Comparison of ENCODE assay signal across 11 mouse cellular contexts in genomic region chr19:53461025-53462015, GRCm38 (mm10).
DNase-seq lines count a peak whose midpoint lies in the region; ATAC-seq and TF ChIP-seq lines count a peak whose summit lies in the region.
"Had no signal": no experiment of that assay in that cellular context is flagged by ENCODE, and none has a peak within 500 bp of the region (broad histone marks: within the 10 kb centered on the region; RNA-seq: fewer than 3 reads in every experiment).

No protein-coding gene starts in this region.

- no peak overlapping the region for H3K4me3 ChIP-seq in midbrain, embryonic 14.5 days (replicated peaks; ENCODE audit: low read depth, low read length)
- H3K4me3 ChIP-seq in midbrain, postnatal 0 days (ENCODE audit: low read depth, low read length), result no peak overlapping the region
- H3K4me3 ChIP-seq in forebrain, embryonic 12.5 days (replicated peaks), result no peak overlapping the region
- H3K4me3 ChIP-seq in stomach, embryonic 16.5 days (replicated peaks; ENCODE audit: low read length), result peak overlapping the region; percentile 17; the same call in 1 of the 2 replicates
- H3K4me3 ChIP-seq: hindbrain, embryonic 15.5 days had no signal

- peaks cover 18% of the 10 kb centered on the region for H3K4me1 ChIP-seq in midbrain, embryonic 14.5 days (ENCODE audit: control insufficient read depth, insufficient read depth, low read length)
- peaks cover 12% of the 10 kb centered on the region; the same call in 1 of the 2 replicates for H3K4me1 ChIP-seq in midbrain, postnatal 0 days (ENCODE audit: insufficient read depth, low read length)
- H3K4me1 ChIP-seq in forebrain, embryonic 12.5 days, result peaks cover 24% of the 10 kb centered on the region
- peaks cover 18% of the 10 kb centered on the region for H3K4me1 ChIP-seq in stomach, embryonic 16.5 days (ENCODE audit: control insufficient read depth, insufficient read depth, low read length)

- no peak overlapping the region for H3K27ac ChIP-seq in midbrain, embryonic 14.5 days (replicated peaks; ENCODE audit: low read depth, low read length)
- H3K27ac ChIP-seq in midbrain, postnatal 0 days (ENCODE audit: low read depth, low read length), result no peak overlapping the region
- H3K27ac ChIP-seq in forebrain, embryonic 12.5 days, result no peak overlapping the region
- H3K27ac ChIP-seq in stomach, embryonic 16.5 days (ENCODE audit: low read length), result peak overlapping the region; percentile 57
- H3K27ac ChIP-seq: hindbrain, embryonic 15.5 days; macrophage had no signal

- TF ChIP-seq CTCF in midbrain, postnatal 0 days (IDR thresholded peaks at IDR 0.05), result no peak

- peak; percentile 56; the same call in 1 of the 2 replicates for ATAC-seq in frontal cortex, adult (ENCODE audit: low TSS enrichment)
- ATAC-seq in midbrain, embryonic 14.5 days (ENCODE audit: low FRiP score, low TSS enrichment), result no peak
- no peak for ATAC-seq in midbrain, postnatal 0 days (ENCODE audit: low FRiP score)
- ATAC-seq in forebrain, embryonic 12.5 days (ENCODE audit: low FRiP score), result no peak
- ATAC-seq in stomach, embryonic 16.5 days (ENCODE audit: insufficient read depth, low FRiP score), result peak; percentile 53; the same call in 1 of the 2 replicates

- DNase-seq in frontal cortex, postnatal 36 days (ENCODE audit: low spot score in 2 of 2), result no peak
- no peak for DNase-seq in midbrain, embryonic 14.5 days
- DNase-seq in midbrain, postnatal 0 days (ENCODE audit: low spot score), result no peak
- DNase-seq in kidney, adult 8-10 months, result no peak
- DNase-seq in urinary bladder, postnatal 25 days (ENCODE audit: low spot score), result no peak
- DNase-seq: right cerebral cortex, postnatal 4 days had no signal

- H3K4me2 ChIP-seq in midbrain, embryonic 14.5 days (ENCODE audit: low read length), result peak overlapping the region; percentile 23; the same call in 1 of the 2 replicates
- H3K4me2 ChIP-seq in midbrain, postnatal 0 days (ENCODE audit: low read depth, low read length, poor library complexity, severe bottlenecking), result no peak overlapping the region
- H3K4me2 ChIP-seq in forebrain, embryonic 12.5 days, result peak overlapping the region; percentile 46
- H3K4me2 ChIP-seq in stomach, embryonic 16.5 days (ENCODE audit: low read depth, low read length), result peak overlapping the region; percentile 25

- 69% methylated on average over 17 of the region's 17 CpGs for WGBS in midbrain, embryonic 14.5 days
- 72% methylated on average over 17 of the region's 17 CpGs for WGBS in midbrain, postnatal 0 days
- 70% methylated on average over 17 of the region's 17 CpGs for WGBS in forebrain, embryonic 12.5 days
- WGBS in stomach, embryonic 16.5 days, result 49% methylated on average over 17 of the region's 17 CpGs

- H3K36me3 ChIP-seq in midbrain, embryonic 14.5 days (ENCODE audit: control insufficient read depth, insufficient read depth, low read length), result no peaks in the 10 kb centered on the region
- H3K36me3 ChIP-seq in midbrain, postnatal 0 days (ENCODE audit: insufficient read depth, low read length), result no peaks in the 10 kb centered on the region
- no peaks in the 10 kb centered on the region for H3K36me3 ChIP-seq in forebrain, embryonic 12.5 days (replicated peaks)
- no peaks in the 10 kb centered on the region for H3K36me3 ChIP-seq in stomach, embryonic 16.5 days (ENCODE audit: control insufficient read depth, insufficient read depth, low read length)
- H3K36me3 ChIP-seq: hindbrain, embryonic 15.5 days had no signal

- no peak overlapping the region for H3K9ac ChIP-seq in midbrain, embryonic 14.5 days (replicated peaks; ENCODE audit: low read length)
- H3K9ac ChIP-seq in midbrain, postnatal 0 days (replicated peaks; ENCODE audit: low read length, poor library complexity, severe bottlenecking), result no peak overlapping the region
- no peak overlapping the region for H3K9ac ChIP-seq in forebrain, embryonic 12.5 days
- H3K9ac ChIP-seq in stomach, embryonic 16.5 days (ENCODE audit: low read length), result no peak overlapping the region
- H3K9ac ChIP-seq: hindbrain, embryonic 15.5 days had no signal

- H3K27me3 ChIP-seq in midbrain, embryonic 14.5 days (ENCODE audit: control insufficient read depth, insufficient read depth, low read length), result no peaks in the 10 kb centered on the region
- H3K27me3 ChIP-seq in midbrain, postnatal 0 days (ENCODE audit: insufficient read depth, low read length), result no peaks in the 10 kb centered on the region
- peaks cover 9% of the 10 kb centered on the region; the same call in 1 of the 2 replicates for H3K27me3 ChIP-seq in forebrain, embryonic 12.5 days
- H3K27me3 ChIP-seq in stomach, embryonic 16.5 days (ENCODE audit: control insufficient read depth, insufficient read depth, low read length), result no peaks in the 10 kb centered on the region
- H3K27me3 ChIP-seq: hindbrain, embryonic 15.5 days had no signal

- H3K9me3 ChIP-seq in midbrain, embryonic 14.5 days (ENCODE audit: control insufficient read depth, low read length), result peaks cover 3% of the 10 kb centered on the region; the same call in 1 of the 2 replicates
- no peaks in the 10 kb centered on the region for H3K9me3 ChIP-seq in midbrain, postnatal 0 days (ENCODE audit: low read length)
- no peaks in the 10 kb centered on the region; the same call in 1 of the 2 replicates for H3K9me3 ChIP-seq in forebrain, embryonic 12.5 days
- H3K9me3 ChIP-seq in stomach, embryonic 16.5 days (replicated peaks; ENCODE audit: control insufficient read depth, low read length), result peaks cover 4% of the 10 kb centered on the region
- H3K9me3 ChIP-seq: hindbrain, embryonic 15.5 days had no signal

Comparison
In these comparisons a context has a peak if more than half of its experiments do, and no peak if none do; other contexts are left out.
1. ATAC-seq: peak in frontal cortex, adult (single experiment) and stomach, embryonic 16.5 days (single experiment); none in midbrain, embryonic 14.5 days (single experiment), midbrain, postnatal 0 days (single experiment) and forebrain, embryonic 12.5 days (single experiment).